Mouse (Mus musculus): ENCODE results near the gene Gramd1b. TPM values are rescaled to one million over a fixed set of nuclear protein-coding genes. Genes with fewer than 3 reads are reported as not detected.

Gene Gramd1b
- polyA plus RNA-seq, 1 experiment from 2014 or later = 2.9 TPM

DNA sequence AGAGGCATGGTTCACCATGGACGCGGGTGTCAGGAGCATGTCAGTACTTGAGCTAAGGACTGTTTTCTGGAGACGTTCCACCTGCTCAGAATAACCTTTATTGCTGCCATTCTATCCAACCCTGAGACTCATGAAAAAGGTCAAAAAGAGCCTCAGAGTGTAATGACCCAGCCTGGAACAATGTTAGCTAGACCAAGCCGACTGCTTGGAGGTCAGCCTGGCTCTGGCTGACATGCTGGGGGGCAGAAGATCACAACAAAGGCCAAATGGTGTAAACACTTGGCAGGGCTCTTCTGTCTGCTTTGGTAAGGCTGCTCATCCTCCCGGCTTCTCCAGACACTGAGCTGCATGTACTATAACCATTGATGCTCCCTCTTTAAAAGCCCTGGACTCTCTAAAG lies 88.4 kb downstream of the Gramd1b start:
- Histone ChIP-seq H3K9ac (replicated peaks; ENCODE audit: low read length) (no peak overlapping the region), H3K27ac (replicated peaks; ENCODE audit: low read depth, low read length) (no peak overlapping the region), H3K27me3 (ENCODE audit: control insufficient read depth, insufficient read depth, low read length) (no peaks in the 10 kb centered on the region), H3K4me2 (ENCODE audit: low read depth, low read length) (no peak overlapping the region), H3K4me3 (ENCODE audit: low read depth, low read length) (no peak overlapping the region), H3K4me1 (ENCODE audit: control insufficient read depth, insufficient read depth, low read length) (no peaks in the 10 kb centered on the region), H3K9me3 (replicated peaks; ENCODE audit: control insufficient read depth, low read length) (no peaks in the 10 kb centered on the region), H3K36me3 (replicated peaks; ENCODE audit: control insufficient read depth, insufficient read depth, low read depth, low read length) (no peaks in the 10 kb centered on the region)
- ATAC-seq (replicated peaks; ENCODE audit: insufficient number of reproducible peaks, low FRiP score, low TSS enrichment, low read depth) = no peak
- DNase-seq (ENCODE audit: low spot score) = no peak
- WGBS = 65% methylated on average over 5 of the region's 5 CpGs

DNA sequence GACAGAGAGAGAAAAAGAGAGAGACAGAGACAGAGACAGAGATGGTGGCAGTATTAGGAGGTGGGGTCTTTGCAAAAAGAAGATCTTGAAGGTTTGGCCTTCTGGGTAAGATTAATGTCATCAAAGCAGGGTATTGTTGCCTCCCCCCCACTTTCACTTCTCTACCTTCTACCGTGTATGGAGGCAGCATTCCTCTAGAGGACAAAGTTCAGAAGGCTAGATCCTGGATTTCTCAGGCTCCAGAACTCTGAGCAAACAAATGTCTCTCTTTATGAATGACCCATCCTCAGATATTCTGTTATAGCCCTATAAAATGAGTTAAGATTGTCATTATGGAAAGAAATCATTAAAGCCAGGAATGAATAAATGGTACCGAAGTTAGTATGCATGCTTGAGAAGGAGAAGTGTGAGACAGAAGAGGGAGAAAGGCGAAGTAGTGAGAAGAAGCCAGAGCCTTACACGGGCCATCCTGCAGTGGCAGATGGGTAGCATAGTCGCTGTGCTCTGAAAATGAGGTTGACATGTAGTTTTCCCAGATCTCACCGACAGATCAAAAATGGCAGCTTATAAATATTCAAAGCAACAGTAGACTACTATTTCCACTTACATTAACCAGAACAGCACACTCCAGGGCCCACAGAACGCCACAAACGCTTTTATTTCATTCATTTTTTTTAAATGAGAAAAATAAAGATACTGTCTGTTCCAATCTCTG lies 91.1 kb downstream of the Gramd1b start:
- Histone ChIP-seq H3K4me3 (ENCODE audit: low read depth, low read length) (no peak overlapping the region), H3K36me3 (replicated peaks; ENCODE audit: control insufficient read depth, insufficient read depth, low read depth, low read length) (no peaks in the 10 kb centered on the region), H3K27me3 (ENCODE audit: control insufficient read depth, insufficient read depth, low read length) (no peaks in the 10 kb centered on the region), H3K4me1 (ENCODE audit: control insufficient read depth, insufficient read depth, low read length) (no peaks in the 10 kb centered on the region), H3K27ac (replicated peaks; ENCODE audit: low read depth, low read length) (no peak overlapping the region), H3K9ac (replicated peaks; ENCODE audit: low read length) (no peak overlapping the region), H3K4me2 (ENCODE audit: low read depth, low read length) (no peak overlapping the region), H3K9me3 (replicated peaks; ENCODE audit: control insufficient read depth, low read length) (no peaks in the 10 kb centered on the region)
- ATAC-seq (replicated peaks; ENCODE audit: insufficient number of reproducible peaks, low FRiP score, low TSS enrichment, low read depth) (no peak), DNase-seq (ENCODE audit: low spot score) (no peak)
- 88% methylated on average over 8 of the region's 8 CpGs for WGBS

DNA sequence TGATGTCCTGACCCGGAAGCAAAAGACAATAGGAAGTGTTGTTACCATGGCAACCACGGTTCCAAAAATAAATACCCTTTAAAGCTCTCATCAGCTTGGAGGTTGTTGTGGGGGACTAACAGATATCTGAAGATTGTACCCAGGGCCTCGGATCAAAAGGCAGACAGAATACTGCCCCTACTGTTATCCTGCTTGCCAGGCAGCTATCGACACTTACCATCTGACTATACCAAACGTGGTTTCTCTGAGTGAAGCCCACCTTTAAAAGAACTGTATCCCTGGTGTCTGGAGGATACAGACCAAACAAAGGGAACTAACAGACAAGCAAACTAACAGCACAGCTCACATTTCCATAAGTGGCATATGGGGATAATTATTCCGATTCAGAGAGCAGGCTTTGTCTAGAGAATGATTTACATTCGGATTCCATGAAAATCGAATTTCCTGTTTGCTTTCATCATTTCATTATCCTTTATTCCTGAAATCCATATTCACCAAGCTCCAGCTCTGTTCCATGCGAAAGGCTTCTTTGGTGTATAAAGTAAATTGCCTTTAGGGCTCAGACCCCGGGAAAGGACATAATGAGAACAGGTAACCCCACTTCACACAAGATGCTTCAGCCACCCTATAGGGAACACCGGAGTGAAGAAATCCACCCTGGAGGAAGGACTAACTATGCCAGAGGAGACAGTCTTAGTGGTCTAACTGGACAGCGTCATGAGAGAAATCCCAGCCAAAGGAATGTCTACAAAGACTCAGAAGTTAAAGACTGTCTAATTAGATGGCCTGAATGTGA lies 92.3 kb downstream of the Gramd1b start:
- H3K27ac ChIP-seq (replicated peaks; ENCODE audit: low read depth, low read length) = no peak overlapping the region

DNA sequence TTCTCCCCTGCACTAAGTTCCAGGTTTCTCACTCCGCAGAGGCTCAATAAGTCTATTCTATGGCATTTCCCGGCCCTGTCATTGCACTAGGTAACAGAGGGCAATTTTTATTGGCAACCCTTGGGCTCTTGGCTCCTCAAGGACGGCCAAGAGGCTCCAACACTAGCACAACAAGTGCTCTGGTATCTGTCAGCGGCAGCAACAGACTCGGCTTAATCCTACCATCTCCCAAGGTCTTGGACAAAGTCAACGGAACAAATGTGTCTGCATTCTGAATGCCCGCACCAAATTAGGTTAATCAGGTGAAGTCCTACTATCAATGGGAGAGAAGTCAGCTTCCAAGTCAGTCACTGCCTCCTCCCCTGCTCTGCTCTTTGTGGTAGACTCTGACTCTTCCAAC lies 93.3 kb downstream of the Gramd1b start:
- H3K4me2 ChIP-seq (ENCODE audit: low read depth, low read length) = no peak overlapping the region
- DNase-seq (ENCODE audit: low spot score) (no peak), ATAC-seq (replicated peaks; ENCODE audit: insufficient number of reproducible peaks, low FRiP score, low TSS enrichment, low read depth) (no peak)
- H3K9ac ChIP-seq (replicated peaks; ENCODE audit: low read length) = no peak overlapping the region
- no peaks in the 10 kb centered on the region for H3K27me3 ChIP-seq (ENCODE audit: control insufficient read depth, insufficient read depth, low read length)
- no peaks in the 10 kb centered on the region for H3K9me3 ChIP-seq (replicated peaks; ENCODE audit: control insufficient read depth, low read length)
- no peaks in the 10 kb centered on the region for H3K4me1 ChIP-seq (ENCODE audit: control insufficient read depth, insufficient read depth, low read length)
- H3K4me3 ChIP-seq (ENCODE audit: low read depth, low read length) = no peak overlapping the region
- no peaks in the 10 kb centered on the region for H3K36me3 ChIP-seq (replicated peaks; ENCODE audit: control insufficient read depth, insufficient read depth, low read depth, low read length)
- H3K27ac ChIP-seq (replicated peaks; ENCODE audit: low read depth, low read length) = no peak overlapping the region
- 84% methylated on average over 7 of the region's 7 CpGs for WGBS

More for the DNA sequence above, 92.3 kb downstream of the Gramd1b start:
- DNase-seq (ENCODE audit: low spot score) (peak; percentile 64), ATAC-seq (replicated peaks; ENCODE audit: insufficient number of reproducible peaks, low FRiP score, low TSS enrichment, low read depth) (0 out of 2 replicates have a peak, but pooled peaks have one; percentile 32)
- Histone ChIP-seq H3K4me1 (ENCODE audit: control insufficient read depth, insufficient read depth, low read length) (no peaks in the 10 kb centered on the region), H3K9ac (replicated peaks; ENCODE audit: low read length) (no peak overlapping the region), H3K4me3 (ENCODE audit: low read depth, low read length) (no peak overlapping the region), H3K27me3 (ENCODE audit: control insufficient read depth, insufficient read depth, low read length) (no peaks in the 10 kb centered on the region), H3K4me2 (ENCODE audit: low read depth, low read length) (no peak overlapping the region), H3K36me3 (replicated peaks; ENCODE audit: control insufficient read depth, insufficient read depth, low read depth, low read length) (no peaks in the 10 kb centered on the region), H3K9me3 (replicated peaks; ENCODE audit: control insufficient read depth, low read length) (no peaks in the 10 kb centered on the region)
- WGBS = 38% methylated on average over 12 of the region's 12 CpGs

DNA sequence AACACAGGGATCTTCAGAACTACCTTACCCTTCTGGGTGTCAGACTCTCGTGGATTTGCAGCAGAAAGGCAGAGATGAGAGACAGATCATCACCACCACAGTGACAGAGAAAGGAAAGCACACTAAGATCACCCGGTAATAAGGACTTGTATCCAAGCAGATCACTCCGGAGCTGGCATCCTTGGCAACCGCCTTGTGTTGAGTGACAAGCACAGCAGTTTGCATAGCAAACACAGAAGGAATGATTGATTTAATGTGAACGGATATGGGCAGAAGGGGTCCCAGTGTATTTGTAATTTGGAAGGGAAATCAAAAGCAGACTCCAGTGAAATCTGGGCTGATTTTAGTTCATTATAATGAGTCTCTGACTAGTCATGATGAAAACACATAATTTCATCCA lies 97.9 kb downstream of the Gramd1b start:
- Histone ChIP-seq H3K4me3 (ENCODE audit: low read depth, low read length) (no peak overlapping the region), H3K27me3 (ENCODE audit: control insufficient read depth, insufficient read depth, low read length) (no peaks in the 10 kb centered on the region), H3K9ac (replicated peaks; ENCODE audit: low read length) (no peak overlapping the region), H3K36me3 (replicated peaks; ENCODE audit: control insufficient read depth, insufficient read depth, low read depth, low read length) (no peaks in the 10 kb centered on the region), H3K4me1 (ENCODE audit: control insufficient read depth, insufficient read depth, low read length) (no peaks in the 10 kb centered on the region), H3K9me3 (replicated peaks; ENCODE audit: control insufficient read depth, low read length) (no peaks in the 10 kb centered on the region), H3K27ac (replicated peaks; ENCODE audit: low read depth, low read length) (no peak overlapping the region), H3K4me2 (ENCODE audit: low read depth, low read length) (no peak overlapping the region)
- ATAC-seq (replicated peaks; ENCODE audit: insufficient number of reproducible peaks, low FRiP score, low TSS enrichment, low read depth) = no peak
- WGBS = 80% methylated on average over 5 of the region's 5 CpGs
- no peak for DNase-seq (ENCODE audit: low spot score)

DNA sequence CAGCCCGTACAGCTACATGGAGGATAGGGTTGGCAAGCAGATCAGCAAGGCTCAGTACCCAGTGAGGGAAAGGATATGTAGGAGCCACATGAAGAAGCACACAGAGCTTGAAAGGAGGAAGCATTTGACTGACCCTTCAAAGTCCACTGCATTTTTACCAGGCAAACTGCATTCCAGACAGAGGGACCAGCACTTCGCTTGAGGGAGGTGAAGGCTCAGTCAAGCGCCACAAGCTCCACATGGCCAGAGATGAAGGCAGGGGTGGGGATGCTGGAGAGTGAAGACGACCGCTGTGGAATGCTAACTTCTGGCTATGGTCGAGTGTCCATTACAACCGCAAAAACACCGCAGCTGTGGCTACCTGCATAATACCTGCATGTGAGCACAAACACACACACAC lies 100.2 kb downstream of the Gramd1b start:
- no peaks in the 10 kb centered on the region for H3K27me3 ChIP-seq (ENCODE audit: control insufficient read depth, insufficient read depth, low read length)
- no peak for ATAC-seq (replicated peaks; ENCODE audit: insufficient number of reproducible peaks, low FRiP score, low TSS enrichment, low read depth)
- H3K36me3 ChIP-seq (replicated peaks; ENCODE audit: control insufficient read depth, insufficient read depth, low read depth, low read length) = no peaks in the 10 kb centered on the region
- H3K4me2 ChIP-seq (ENCODE audit: low read depth, low read length) = no peak overlapping the region
- no peak overlapping the region for H3K4me3 ChIP-seq (ENCODE audit: low read depth, low read length)
- WGBS = 84% methylated on average over 8 of the region's 8 CpGs
- no peak overlapping the region for H3K27ac ChIP-seq (replicated peaks; ENCODE audit: low read depth, low read length)
- no peak overlapping the region for H3K9ac ChIP-seq (replicated peaks; ENCODE audit: low read length)
- H3K9me3 ChIP-seq (replicated peaks; ENCODE audit: control insufficient read depth, low read length) = no peaks in the 10 kb centered on the region
- DNase-seq (ENCODE audit: low spot score) = no peak
- H3K4me1 ChIP-seq (ENCODE audit: control insufficient read depth, insufficient read depth, low read length) = no peaks in the 10 kb centered on the region

DNA sequence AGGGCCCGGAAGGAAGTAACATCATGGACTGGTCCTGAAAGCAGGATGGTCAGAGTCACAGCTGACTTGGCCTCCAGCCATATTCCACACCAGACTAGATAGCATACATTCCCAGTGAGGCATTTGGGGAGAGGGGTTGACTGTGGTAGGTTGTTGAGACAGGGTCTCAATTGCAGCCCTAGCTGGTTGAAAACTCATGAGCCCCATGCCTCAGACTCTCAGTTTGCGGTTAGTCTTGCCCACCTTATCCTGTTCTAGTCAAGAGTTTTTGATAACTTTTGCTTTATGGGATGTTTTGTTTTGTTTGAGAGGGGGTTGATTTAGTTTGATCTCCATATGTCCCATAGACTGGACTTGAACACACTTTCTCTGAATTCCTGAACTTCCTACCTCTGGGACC lies 103.5 kb downstream of the Gramd1b start:
- Histone ChIP-seq H3K4me3 (ENCODE audit: low read depth, low read length) (no peak overlapping the region), H3K36me3 (replicated peaks; ENCODE audit: control insufficient read depth, insufficient read depth, low read depth, low read length) (no peaks in the 10 kb centered on the region), H3K9ac (replicated peaks; ENCODE audit: low read length) (no peak overlapping the region), H3K9me3 (replicated peaks; ENCODE audit: control insufficient read depth, low read length) (no peaks in the 10 kb centered on the region), H3K27ac (replicated peaks; ENCODE audit: low read depth, low read length) (no peak overlapping the region), H3K4me2 (ENCODE audit: low read depth, low read length) (no peak overlapping the region), H3K4me1 (ENCODE audit: control insufficient read depth, insufficient read depth, low read length) (no peaks in the 10 kb centered on the region), H3K27me3 (ENCODE audit: control insufficient read depth, insufficient read depth, low read length) (no peaks in the 10 kb centered on the region)
- no peak for ATAC-seq (replicated peaks; ENCODE audit: insufficient number of reproducible peaks, low FRiP score, low TSS enrichment, low read depth)
- WGBS = 95% methylated on average over 2 of the region's 2 CpGs
- DNase-seq (ENCODE audit: low spot score) = no peak

DNA sequence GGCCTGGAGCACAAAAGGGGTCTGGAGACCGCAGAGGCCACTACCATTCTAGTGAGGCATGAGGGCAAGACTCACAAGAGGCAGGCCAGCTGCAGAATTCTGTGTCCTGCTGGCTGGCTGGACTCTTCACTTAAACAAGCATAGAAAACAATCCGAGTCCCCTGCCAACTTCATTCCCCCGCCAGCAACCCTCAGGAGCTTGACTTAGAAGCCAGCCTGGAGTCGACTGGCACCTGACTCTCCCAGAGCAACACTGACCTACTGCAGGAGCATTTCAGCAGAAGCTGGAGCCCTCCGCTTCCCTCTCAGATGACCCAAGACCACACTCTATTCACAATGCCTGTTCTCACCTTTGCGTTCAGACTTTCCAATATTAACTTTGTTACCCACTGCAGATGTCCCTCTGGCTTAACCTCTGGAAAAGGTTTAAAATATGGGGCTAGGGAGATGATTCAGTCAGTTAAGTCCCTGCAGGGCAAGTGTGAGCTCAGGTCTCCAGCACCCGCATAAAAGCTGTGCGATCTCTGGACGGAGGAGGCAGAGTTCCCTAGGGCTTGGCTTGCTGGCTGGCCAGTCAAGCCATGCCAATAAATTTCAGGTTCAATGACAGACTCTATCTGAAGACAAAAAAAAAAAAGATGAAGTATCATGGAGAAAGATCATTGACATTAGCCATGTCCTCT lies 104.8 kb downstream of the Gramd1b start:
- H3K9ac ChIP-seq (replicated peaks; ENCODE audit: low read length) = no peak overlapping the region
- no peaks in the 10 kb centered on the region for H3K4me1 ChIP-seq (ENCODE audit: control insufficient read depth, insufficient read depth, low read length)
- DNase-seq (ENCODE audit: low spot score) (no peak), ATAC-seq (replicated peaks; ENCODE audit: insufficient number of reproducible peaks, low FRiP score, low TSS enrichment, low read depth) (no peak)
- H3K4me2 ChIP-seq (ENCODE audit: low read depth, low read length) = no peak overlapping the region
- no peak overlapping the region for H3K4me3 ChIP-seq (ENCODE audit: low read depth, low read length)
- 84% methylated on average over 9 of the region's 9 CpGs for WGBS
- no peaks in the 10 kb centered on the region for H3K36me3 ChIP-seq (replicated peaks; ENCODE audit: control insufficient read depth, insufficient read depth, low read depth, low read length)
- H3K27me3 ChIP-seq (ENCODE audit: control insufficient read depth, insufficient read depth, low read length) = no peaks in the 10 kb centered on the region
- no peaks in the 10 kb centered on the region for H3K9me3 ChIP-seq (replicated peaks; ENCODE audit: control insufficient read depth, low read length)
- no peak overlapping the region for H3K27ac ChIP-seq (replicated peaks; ENCODE audit: low read depth, low read length)

All from embryonic facial prominence, embryonic 11.5 days (tissue).